Mouse (Mus musculus) liver, postnatal 0 days (tissue): Measurements from ENCODE around the gene Nlrc3.
"Not testable (repeated sequence)": the region's sequence is repeated elsewhere in the genome, so short reads cannot be mapped to it uniquely, and the experiment has no call there.

Source experiments
- CTCF ChIP-seq: sonication (generic); IDR thresholded peaks from 2 replicates; pipeline ENCODE4 v1.5.1; 2016; ENCODE audit warnings: antibody characterized with exemption, low read depth
- EP300 ChIP-seq: IDR thresholded peaks from 2 replicates; pipeline ENCODE4 v1.6.1; 2016; ENCODE audit warnings: antibody characterized with exemption, low read depth, mild to moderate bottlenecking

DNA sequence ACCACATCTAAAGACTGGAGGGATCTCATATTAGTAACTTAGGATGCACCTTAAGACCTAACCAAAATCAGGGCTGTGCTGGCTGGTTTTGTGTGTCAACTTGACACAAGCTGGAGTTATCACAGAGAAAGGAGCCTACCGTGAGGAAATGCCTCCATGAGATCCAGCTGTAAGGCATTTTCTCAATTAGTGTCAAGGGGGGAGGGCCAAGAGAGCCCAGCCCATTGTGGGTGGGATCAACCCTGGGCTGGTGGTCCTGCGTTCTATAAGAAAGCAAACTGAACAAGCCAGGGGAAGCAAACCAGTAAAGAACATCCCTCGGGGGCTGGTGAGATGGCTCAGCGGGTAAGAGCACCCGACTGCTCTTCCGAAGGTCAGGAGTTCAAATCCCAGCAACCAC is 41.0 kb upstream of the Nlrc3 start:
- not testable (repeated sequence) for TF ChIP-seq CTCF, EP300
